15 mouse cellular contexts compared by ENCODE assay signal in the genomic region with DNA sequence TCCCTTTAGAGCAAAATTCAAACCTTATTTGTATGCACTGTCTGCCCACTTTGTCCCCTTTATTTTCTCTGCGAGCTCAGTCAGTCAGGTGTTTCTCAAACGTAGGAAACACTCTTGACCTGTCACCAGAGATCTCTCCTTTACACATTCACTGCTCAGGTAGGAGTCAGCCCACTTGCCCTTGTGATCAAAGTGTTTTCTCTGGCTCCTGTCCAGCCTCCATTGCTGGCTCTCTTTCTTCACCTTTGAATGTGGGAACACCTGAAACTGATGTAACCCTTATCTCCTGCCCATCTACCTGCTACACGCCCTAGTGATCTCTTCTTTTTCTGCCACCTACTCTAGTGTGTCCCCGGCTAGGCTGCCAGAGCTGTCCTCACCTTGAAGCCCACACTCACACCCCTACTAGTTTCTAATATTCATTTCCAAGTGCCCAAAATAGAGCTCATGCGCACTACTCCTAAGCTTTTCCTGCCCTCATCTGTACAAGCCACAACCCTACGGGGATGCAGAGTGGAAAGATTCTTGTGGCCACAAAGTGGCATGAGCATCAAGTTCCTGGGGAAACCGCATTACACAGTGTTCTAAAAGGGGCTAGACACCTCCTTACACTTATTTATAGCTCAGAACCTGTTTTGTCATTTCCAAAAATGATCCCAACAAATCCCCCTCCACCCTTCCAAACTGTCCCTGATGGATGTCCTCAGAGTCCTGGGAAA. TPM values are rescaled to one million over a fixed set of nuclear protein-coding genes. Genes with fewer than 3 reads are reported as not detected.
DNase-seq lines count a peak whose midpoint lies in the region; ATAC-seq and TF ChIP-seq lines count a peak whose summit lies in the region.
"Had no signal": no experiment of that assay in that cellular context is flagged by ENCODE, and none has a peak within 500 bp of the region (broad histone marks: within the 10 kb centered on the region; RNA-seq: fewer than 3 reads in every experiment).

No protein-coding gene starts in this region.

- H3K9ac ChIP-seq in heart, embryonic 14.5 days (ENCODE audit: low read length): no peak overlapping the region
- no peak overlapping the region for H3K9ac ChIP-seq in intestine, embryonic 15.5 days
- H3K9ac ChIP-seq: stomach, embryonic 15.5 days had no signal

- ATAC-seq in heart, embryonic 14.5 days (ENCODE audit: insufficient number of reproducible peaks, insufficient read depth, low FRiP score, low read depth): no peak; the same call in 1 of the 2 replicates
- ATAC-seq in Patski: peak; percentile 31
- no peak for ATAC-seq in monocyte, adult 5-6 weeks (replicated peaks; ENCODE audit: insufficient number of reproducible peaks, low FRiP score, low TSS enrichment, poor library complexity, severe bottlenecking)
- no peak for ATAC-seq in intestine, embryonic 15.5 days

- POLR2A ChIA-PET in Patski (lab: Charles Lee): no interaction called here

- H3K36me3 ChIP-seq in heart, embryonic 14.5 days (ENCODE audit: control insufficient read depth, insufficient read depth, low read length): no peaks in the 10 kb centered on the region
- no peaks in the 10 kb centered on the region for H3K36me3 ChIP-seq in intestine, embryonic 15.5 days
- H3K36me3 ChIP-seq: stomach, embryonic 15.5 days had no signal

- DNase-seq in heart, adult 8-10 months (ENCODE audit: low spot score): no peak
- DNase-seq in Patski (ENCODE audit: low read depth, low spot score): no peak
- peak; percentile 22 for DNase-seq in heart, postnatal 4 days
- peak; percentile 84 for DNase-seq in lung, postnatal 36 days
- DNase-seq in embryo, embryonic 10.5 days (ENCODE audit: low spot score): no peak
- DNase-seq: adrenal gland, postnatal 25 days; cerebellum, postnatal 36 days; kidney, adult 11 months had no signal

- H3K9me3 ChIP-seq in heart, embryonic 14.5 days (ENCODE audit: control insufficient read depth, low read length): no peaks in the 10 kb centered on the region
- no peaks in the 10 kb centered on the region for H3K9me3 ChIP-seq in intestine, embryonic 15.5 days
- H3K9me3 ChIP-seq: stomach, embryonic 15.5 days had no signal

- H3K4me3 ChIP-seq in heart, embryonic 14.5 days (ENCODE audit: control insufficient read depth in 1 of 2, insufficient read depth in 1 of 2, low read depth in 1 of 2, low read length in 2 of 2): no peak overlapping the region
- no peak overlapping the region for H3K4me3 ChIP-seq in intestine, embryonic 15.5 days (replicated peaks)
- H3K4me3 ChIP-seq: left cerebral cortex, adult 2 months; stomach, embryonic 15.5 days had no signal

- peak overlapping the region; percentile 59 to 69 for H3K27ac ChIP-seq in heart, embryonic 14.5 days (replicated peaks in 1 of 2; ENCODE audit: control insufficient read depth in 1 of 2, insufficient read depth in 1 of 2, low read depth in 2 of 2, low read length in 2 of 2)
- H3K27ac ChIP-seq in intestine, embryonic 15.5 days: no peak overlapping the region
- H3K27ac ChIP-seq: left cerebral cortex, adult 2 months; stomach, embryonic 15.5 days had no signal

- no peak overlapping the region for H3K4me2 ChIP-seq in heart, embryonic 14.5 days (ENCODE audit: low read length)
- H3K4me2 ChIP-seq in intestine, embryonic 15.5 days (replicated peaks): no peak overlapping the region
- H3K4me2 ChIP-seq: stomach, embryonic 15.5 days had no signal

- CTCF ChIA-PET in Patski (lab: Charles Lee): no interaction called here

- H3K4me1 ChIP-seq in heart, embryonic 14.5 days (ENCODE audit: control insufficient read depth in 2 of 2, insufficient read depth in 2 of 2, low read length in 2 of 2): peaks cover 7 to 12% of the 10 kb centered on the region in 2 experiments
- H3K4me1 ChIP-seq in intestine, embryonic 15.5 days (replicated peaks): no peaks in the 10 kb centered on the region
- H3K4me1 ChIP-seq: stomach, embryonic 15.5 days had no signal

- in situ Hi-C loops in Patski (cut with MboI; ENCODE audit: low pct_unique_long_range_greater_than_20kb): no loop called here

- no peak for TF ChIP-seq CTCF in Patski (IDR thresholded peaks at IDR 0.05)

- H3K27me3 ChIP-seq in heart, embryonic 14.5 days (ENCODE audit: control insufficient read depth, insufficient read depth, low read length): no peaks in the 10 kb centered on the region
- H3K27me3 ChIP-seq in Patski: peaks cover 7% of the 10 kb centered on the region
- no peaks in the 10 kb centered on the region for H3K27me3 ChIP-seq in intestine, embryonic 15.5 days (replicated peaks)
- H3K27me3 ChIP-seq: stomach, embryonic 15.5 days had no signal

- WGBS in heart, embryonic 14.5 days: 45% methylated on average over 7 of the region's 7 CpGs
- 77% methylated on average over 7 of the region's 7 CpGs for WGBS in intestine, embryonic 15.5 days

RNA-seq across cellular contexts. Expression of gene Dhrs7, which starts 9.5 kb away (rescaled TPM):
- 87.0 and 96.1 TPM in 2 replicates for polyA plus RNA-seq in heart, embryonic 14.5 days (2014; fragmentation: Nextera tagmentation; extraction: Ambion mirVana)
- 10 to 100 TPM; 60.9 to 71.2 (median 69.3) TPM for total RNA-seq in heart, adult 8-10 months (2022)
- polyA plus RNA-seq in Patski (2021): 53.0 TPM
- 100 to 1,000 TPM in 1 of 2 experiments, 10 to 100 TPM in 1; 79.2 to 105 TPM for total RNA-seq in heart, postnatal 4 days (2021)
- 56.3 to 90.0 TPM (median 81.0 TPM) in 3 replicates for total RNA-seq in monocyte, adult 5-6 weeks (2017)
- 37.6 and 49.3 TPM in 2 replicates for polyA plus RNA-seq in intestine, embryonic 15.5 days (2015; fragmentation: Nextera tagmentation; extraction: Ambion mirVana)

RNA-seq across cellular contexts. Expression of gene Gm4756, which starts 24.8 kb away (rescaled TPM):
- not detected in 2 replicates for polyA plus RNA-seq in heart, embryonic 14.5 days (2014; fragmentation: Nextera tagmentation; extraction: Ambion mirVana)
- not detected for total RNA-seq in heart, adult 8-10 months (2022)
- 0.10 TPM for polyA plus RNA-seq in Patski (2021)
- total RNA-seq in heart, postnatal 4 days (2021): not detected
- total RNA-seq in monocyte, adult 5-6 weeks (2017): not detected in 3 replicates
- polyA plus RNA-seq in intestine, embryonic 15.5 days (2015; fragmentation: Nextera tagmentation; extraction: Ambion mirVana): 0.14 TPM in 1 of 2 replicates, not detected in the other
- total RNA-seq: adrenal gland, postnatal 25 days; left cerebral cortex, adult 2 months had no signal
- polyA plus RNA-seq: hindbrain, embryonic 11.5 days; limb, embryonic 14.5 days; stomach, embryonic 15.5 days had no signal

Comparison
In these comparisons a context has a peak if more than half of its experiments do, and no peak if none do; other contexts are left out.
1. DNase-seq: peak in heart, postnatal 4 days (single experiment) and lung, postnatal 36 days (single experiment); none in heart, adult 8-10 months (single experiment), Patski (single experiment) and embryo, embryonic 10.5 days (single experiment).